Mouse (Mus musculus): ENCODE measurements around the gene Mab21l2. TPM values are rescaled to one million over a fixed set of nuclear protein-coding genes. Genes with fewer than 3 reads are reported as not detected.

Mab21l2 gene
- polyA plus RNA-seq (2014; fragmentation: Nextera tagmentation; extraction: Ambion mirVana), result 228 and 244 TPM in 2 replicates

DNA sequence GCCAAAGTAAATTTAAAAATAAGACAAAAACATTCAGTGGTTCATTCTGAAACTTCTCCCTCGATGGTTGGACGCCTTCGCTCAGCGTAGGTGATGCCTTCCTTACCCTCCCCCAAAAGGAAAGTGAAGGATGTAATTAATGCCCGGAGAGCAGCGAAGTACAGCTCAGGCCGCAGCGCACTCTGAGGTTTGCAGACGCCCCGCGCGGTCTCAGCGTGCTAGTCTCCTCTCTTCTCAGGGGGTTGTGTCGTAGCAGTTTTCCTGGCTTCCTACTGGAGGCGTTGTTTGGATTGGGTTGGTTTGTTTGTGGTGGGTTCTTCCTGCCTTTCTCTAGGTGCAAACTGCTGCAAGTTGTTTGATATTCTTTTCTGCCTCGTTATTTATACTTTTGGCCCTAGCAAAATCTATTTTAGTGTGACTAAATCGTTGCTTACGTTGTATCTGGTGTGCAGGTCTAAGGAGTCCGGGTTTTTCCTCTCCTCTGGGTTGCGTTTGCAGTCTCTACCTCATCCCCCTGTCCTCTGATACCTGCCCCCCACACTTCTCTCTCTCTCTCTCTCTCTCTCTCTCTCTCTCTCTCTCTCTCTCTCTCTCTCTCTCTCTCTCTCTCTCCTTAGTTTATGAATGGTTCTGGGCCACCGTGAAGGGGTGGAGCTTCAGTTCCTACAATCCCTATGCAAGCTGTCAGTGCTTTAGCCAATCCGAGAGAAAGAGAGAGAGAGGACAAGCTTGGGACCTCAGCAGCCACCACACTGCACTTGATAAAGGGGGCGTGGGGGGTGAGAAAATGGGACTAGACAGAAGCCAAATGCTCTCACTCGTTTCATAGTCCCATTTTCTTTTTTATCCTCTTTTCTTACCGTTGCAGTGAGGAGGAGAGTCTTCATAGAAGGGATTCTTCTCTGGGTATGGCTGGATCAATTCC lies at the start of gene Mab21l2:
Mab21l2 (minus strand) TSS at position 539 of the 925 bp plus-strand sequence.
- Histone ChIP-seq H3K4me2 (ENCODE audit: low read depth, severe bottlenecking) (peak within 1 kb of the TSS; percentile 59), H3K9me3 (ENCODE audit: control insufficient read depth, low read length) (no peaks in the 10 kb centered on the region), H3K9ac (ENCODE audit: low read length) (peak within 1 kb of the TSS; percentile 100), H3K27me3 (ENCODE audit: control insufficient read depth, insufficient read depth, low read length) (no peaks in the 10 kb centered on the region), H3K4me3 (ENCODE audit: low read depth, low read length) (peak within 1 kb of the TSS; percentile 77), H3K4me1 (ENCODE audit: control insufficient read depth, insufficient read depth, low read length) (peaks cover 8% of the 10 kb centered on the region; the same call in 1 of the 2 replicates), H3K36me3 (ENCODE audit: control insufficient read depth, insufficient read depth, low read length) (no peaks in the 10 kb centered on the region; the same call in 1 of the 2 replicates), H3K27ac (replicated peaks; ENCODE audit: low read depth, low read length) (peak within 1 kb of the TSS; percentile 100)
- ATAC-seq (ENCODE audit: insufficient number of reproducible peaks, low FRiP score, low TSS enrichment, low read depth) (peak; percentile 86), DNase-seq (ENCODE audit: low spot score) (peak; percentile 86)
- WGBS, result under 1% methylated on average over 25 of the region's 25 CpGs

DNA sequence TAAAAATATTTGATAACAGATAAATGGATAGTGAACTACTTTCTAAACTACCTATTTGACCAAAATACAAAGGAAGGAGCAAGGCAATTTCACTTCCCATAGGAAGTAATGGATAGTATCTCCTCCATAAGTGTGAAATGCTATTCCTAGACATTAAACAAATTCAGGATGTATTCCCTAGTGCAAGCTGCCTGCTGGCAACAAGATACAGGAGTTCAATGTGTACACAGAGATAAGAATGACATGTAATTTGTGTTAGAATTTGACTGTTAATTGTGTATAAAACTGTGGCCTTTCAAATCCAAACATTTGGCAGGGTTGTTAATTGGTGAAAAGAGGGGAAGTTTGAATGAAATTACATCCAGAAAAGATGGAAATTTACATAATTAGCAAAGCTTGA lies 26.9 kb upstream of the Mab21l2 start:
- H3K4me3 ChIP-seq (ENCODE audit: low read depth, low read length), result no peak overlapping the region
- no peak for ATAC-seq (ENCODE audit: insufficient number of reproducible peaks, low FRiP score, low TSS enrichment, low read depth)
- H3K4me2 ChIP-seq (ENCODE audit: low read depth, severe bottlenecking), result no peak overlapping the region
- H3K27me3 ChIP-seq (ENCODE audit: control insufficient read depth, insufficient read depth, low read length), result no peaks in the 10 kb centered on the region
- H3K27ac ChIP-seq (replicated peaks; ENCODE audit: low read depth, low read length), result no peak overlapping the region
- no peaks in the 10 kb centered on the region for H3K9me3 ChIP-seq (ENCODE audit: control insufficient read depth, low read length)
- no peak overlapping the region for H3K9ac ChIP-seq (ENCODE audit: low read length)
- H3K36me3 ChIP-seq (ENCODE audit: control insufficient read depth, insufficient read depth, low read length), result no peaks in the 10 kb centered on the region
- H3K4me1 ChIP-seq (ENCODE audit: control insufficient read depth, insufficient read depth, low read length), result no peaks in the 10 kb centered on the region
- DNase-seq (ENCODE audit: low spot score), result no peak

DNA sequence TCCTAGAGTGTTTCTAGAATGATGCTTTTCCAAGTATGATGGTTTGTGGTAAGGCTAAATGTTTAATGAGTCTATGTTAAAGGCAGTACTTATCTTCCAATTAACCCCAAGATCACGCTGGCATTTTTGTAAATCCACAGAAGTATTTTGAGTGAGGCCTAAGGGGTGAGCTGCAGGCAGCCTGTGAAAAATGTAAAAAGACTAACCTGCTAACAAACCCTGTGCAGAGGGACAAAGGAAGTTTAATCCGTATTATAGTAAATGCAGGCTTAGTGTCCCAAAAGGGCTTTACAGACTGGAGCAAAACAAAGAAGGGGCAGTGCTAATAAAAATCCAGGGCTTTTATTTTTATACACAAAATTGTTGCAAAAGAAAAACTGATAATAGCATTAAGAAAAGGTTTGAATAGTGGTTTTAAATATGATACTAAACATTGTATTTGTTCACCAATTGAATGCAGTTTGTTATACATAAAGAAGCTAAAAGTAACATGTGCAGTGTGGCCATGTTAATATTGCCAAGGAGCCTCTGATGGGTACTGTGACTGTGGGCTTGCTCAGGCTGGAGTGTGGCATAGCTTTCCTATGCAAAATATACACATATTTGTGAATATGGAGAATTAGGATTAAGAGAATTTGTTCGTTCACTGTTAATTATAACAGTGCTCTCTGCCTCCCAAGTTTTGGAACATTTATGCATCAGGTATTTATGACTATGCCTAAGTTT lies 24.3 kb upstream of the Mab21l2 start:
- ATAC-seq (ENCODE audit: insufficient number of reproducible peaks, low FRiP score, low TSS enrichment, low read depth) (no peak), DNase-seq (ENCODE audit: low spot score) (no peak)
- Histone ChIP-seq H3K4me2 (ENCODE audit: low read depth, severe bottlenecking) (no peak overlapping the region), H3K27me3 (ENCODE audit: control insufficient read depth, insufficient read depth, low read length) (no peaks in the 10 kb centered on the region), H3K4me3 (ENCODE audit: low read depth, low read length) (no peak overlapping the region), H3K36me3 (ENCODE audit: control insufficient read depth, insufficient read depth, low read length) (no peaks in the 10 kb centered on the region), H3K4me1 (ENCODE audit: control insufficient read depth, insufficient read depth, low read length) (no peaks in the 10 kb centered on the region), H3K27ac (replicated peaks; ENCODE audit: low read depth, low read length) (no peak overlapping the region), H3K9ac (ENCODE audit: low read length) (no peak overlapping the region), H3K9me3 (ENCODE audit: control insufficient read depth, low read length) (no peaks in the 10 kb centered on the region)
- WGBS, result 58% methylated on average over 3 of the region's 3 CpGs

DNA sequence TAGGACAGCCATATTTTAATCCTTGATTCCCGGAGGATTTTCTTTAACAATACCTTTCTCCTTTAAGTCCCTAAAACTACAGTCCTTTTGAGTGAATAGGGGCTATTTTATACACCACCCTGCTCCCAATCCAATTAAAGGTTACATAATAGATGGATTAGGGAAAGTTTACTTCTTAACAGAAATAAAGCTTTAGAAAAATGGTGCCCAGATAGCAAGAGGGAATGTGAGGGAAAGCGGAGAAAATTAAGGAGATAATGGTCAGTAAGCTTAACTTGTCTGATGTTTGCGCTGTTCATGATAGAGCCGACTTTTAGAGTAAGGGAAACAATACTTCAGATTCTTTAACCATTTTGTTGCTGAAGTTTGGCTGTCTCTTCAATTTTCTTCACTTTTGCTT lies 23.1 kb upstream of the Mab21l2 start:
- H3K4me3 ChIP-seq (ENCODE audit: low read depth, low read length), result no peak overlapping the region
- H3K9me3 ChIP-seq (ENCODE audit: control insufficient read depth, low read length), result no peaks in the 10 kb centered on the region
- H3K27ac ChIP-seq (replicated peaks; ENCODE audit: low read depth, low read length), result no peak overlapping the region
- H3K4me2 ChIP-seq (ENCODE audit: low read depth, severe bottlenecking), result no peak overlapping the region
- H3K36me3 ChIP-seq (ENCODE audit: control insufficient read depth, insufficient read depth, low read length), result no peaks in the 10 kb centered on the region
- no peak for ATAC-seq (ENCODE audit: insufficient number of reproducible peaks, low FRiP score, low TSS enrichment, low read depth)
- WGBS, result 60% methylated on average over 4 of the region's 4 CpGs
- no peak for DNase-seq (ENCODE audit: low spot score)
- no peaks in the 10 kb centered on the region for H3K27me3 ChIP-seq (ENCODE audit: control insufficient read depth, insufficient read depth, low read length)
- H3K9ac ChIP-seq (ENCODE audit: low read length), result no peak overlapping the region
- no peaks in the 10 kb centered on the region for H3K4me1 ChIP-seq (ENCODE audit: control insufficient read depth, insufficient read depth, low read length)

DNA sequence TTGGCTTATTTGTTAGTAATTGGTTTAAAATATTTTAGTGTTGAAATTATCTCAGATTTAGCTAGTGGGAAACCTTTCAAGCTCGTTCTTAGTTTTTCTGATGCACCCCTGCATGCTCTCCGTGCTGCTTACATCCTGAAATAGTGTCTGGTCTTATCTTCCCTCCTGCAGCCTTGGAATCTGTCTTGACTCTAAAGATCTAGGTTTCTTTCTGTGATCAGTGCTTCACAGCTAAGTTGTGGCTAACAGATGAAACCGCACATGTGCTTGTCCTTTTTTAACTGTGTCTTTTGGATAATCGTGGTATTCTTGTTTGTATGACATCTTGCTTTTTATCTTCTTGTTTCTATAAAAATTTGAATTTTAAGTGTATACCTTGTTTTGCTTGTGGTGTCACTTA lies 18.9 kb upstream of the Mab21l2 start:
- DNase-seq (ENCODE audit: low spot score), result no peak
- no peak for ATAC-seq (ENCODE audit: insufficient number of reproducible peaks, low FRiP score, low TSS enrichment, low read depth)
- 75% methylated on average over 4 of the region's 4 CpGs for WGBS
- Histone ChIP-seq H3K4me3 (ENCODE audit: low read depth, low read length) (no peak overlapping the region), H3K4me2 (ENCODE audit: low read depth, severe bottlenecking) (no peak overlapping the region), H3K27me3 (ENCODE audit: control insufficient read depth, insufficient read depth, low read length) (no peaks in the 10 kb centered on the region), H3K9ac (ENCODE audit: low read length) (no peak overlapping the region), H3K36me3 (ENCODE audit: control insufficient read depth, insufficient read depth, low read length) (no peaks in the 10 kb centered on the region), H3K9me3 (ENCODE audit: control insufficient read depth, low read length) (no peaks in the 10 kb centered on the region), H3K4me1 (ENCODE audit: control insufficient read depth, insufficient read depth, low read length) (no peaks in the 10 kb centered on the region), H3K27ac (replicated peaks; ENCODE audit: low read depth, low read length) (no peak overlapping the region)

DNA sequence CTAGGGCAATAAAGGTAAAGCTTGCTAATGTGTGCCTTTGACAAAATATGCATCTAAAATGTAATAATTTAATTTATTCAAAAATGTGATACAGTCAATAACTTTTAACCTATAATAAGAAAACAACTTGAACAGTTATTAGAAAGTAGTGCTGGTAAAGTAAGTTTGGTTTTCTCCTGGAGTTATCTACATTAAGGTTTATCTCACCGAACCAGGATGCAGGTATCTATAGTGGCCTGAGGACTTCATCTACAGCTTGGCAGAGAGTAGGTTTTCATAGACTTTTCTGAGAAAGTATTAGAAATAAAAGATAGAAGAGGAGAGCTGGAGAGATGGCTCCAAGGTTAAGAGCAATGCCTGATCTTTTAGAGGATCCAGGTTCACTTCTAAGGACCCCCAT lies 13.0 kb upstream of the Mab21l2 start:
- Histone ChIP-seq H3K4me2 (ENCODE audit: low read depth, severe bottlenecking) (no peak overlapping the region), H3K9me3 (ENCODE audit: control insufficient read depth, low read length) (no peaks in the 10 kb centered on the region)

DNA sequence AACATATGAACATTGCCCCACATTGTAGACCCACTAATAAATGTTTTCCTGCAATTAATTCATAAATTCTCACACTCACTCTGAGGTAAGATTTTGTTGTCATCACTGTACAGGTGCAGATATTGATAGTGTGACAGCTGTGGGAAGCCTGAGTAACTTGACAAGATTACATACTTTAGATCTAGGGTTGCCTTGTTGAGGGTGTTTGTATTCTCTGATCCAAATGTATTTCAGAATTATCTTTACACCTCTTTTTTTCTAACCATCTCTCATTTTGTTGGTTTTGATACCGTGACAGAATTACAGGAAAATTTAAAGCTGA lies 12.6 kb upstream of the Mab21l2 start:
- ATAC-seq (ENCODE audit: insufficient number of reproducible peaks, low FRiP score, low TSS enrichment, low read depth) (no peak), DNase-seq (ENCODE audit: low spot score) (no peak)
- WGBS, result 96% methylated on average over 1 of the region's 1 CpGs
- no peaks in the 10 kb centered on the region for H3K36me3 ChIP-seq (ENCODE audit: control insufficient read depth, insufficient read depth, low read length)
- H3K27ac ChIP-seq (replicated peaks; ENCODE audit: low read depth, low read length), result no peak overlapping the region
- no peak overlapping the region for H3K4me3 ChIP-seq (ENCODE audit: low read depth, low read length)
- H3K27me3 ChIP-seq (ENCODE audit: control insufficient read depth, insufficient read depth, low read length), result no peaks in the 10 kb centered on the region
- no peak overlapping the region for H3K4me2 ChIP-seq (ENCODE audit: low read depth, severe bottlenecking)
- no peaks in the 10 kb centered on the region for H3K9me3 ChIP-seq (ENCODE audit: control insufficient read depth, low read length)
- peaks cover 7% of the 10 kb centered on the region; the same call in 1 of the 2 replicates for H3K4me1 ChIP-seq (ENCODE audit: control insufficient read depth, insufficient read depth, low read length)
- no peak overlapping the region for H3K9ac ChIP-seq (ENCODE audit: low read length)

More for the DNA sequence above, 13.0 kb upstream of the Mab21l2 start:
- no peaks in the 10 kb centered on the region for H3K36me3 ChIP-seq (ENCODE audit: control insufficient read depth, insufficient read depth, low read length)
- H3K9ac ChIP-seq (ENCODE audit: low read length), result no peak overlapping the region
- no peaks in the 10 kb centered on the region for H3K27me3 ChIP-seq (ENCODE audit: control insufficient read depth, insufficient read depth, low read length)
- H3K4me3 ChIP-seq (ENCODE audit: low read depth, low read length), result no peak overlapping the region
- H3K4me1 ChIP-seq (ENCODE audit: control insufficient read depth, insufficient read depth, low read length), result peaks cover 7% of the 10 kb centered on the region; the same call in 1 of the 2 replicates
- no peak overlapping the region for H3K27ac ChIP-seq (replicated peaks; ENCODE audit: low read depth, low read length)
- WGBS, result 94% methylated on average over 1 of the region's 1 CpGs
- no peak for ATAC-seq (ENCODE audit: insufficient number of reproducible peaks, low FRiP score, low TSS enrichment, low read depth)
- no peak for DNase-seq (ENCODE audit: low spot score)

DNA sequence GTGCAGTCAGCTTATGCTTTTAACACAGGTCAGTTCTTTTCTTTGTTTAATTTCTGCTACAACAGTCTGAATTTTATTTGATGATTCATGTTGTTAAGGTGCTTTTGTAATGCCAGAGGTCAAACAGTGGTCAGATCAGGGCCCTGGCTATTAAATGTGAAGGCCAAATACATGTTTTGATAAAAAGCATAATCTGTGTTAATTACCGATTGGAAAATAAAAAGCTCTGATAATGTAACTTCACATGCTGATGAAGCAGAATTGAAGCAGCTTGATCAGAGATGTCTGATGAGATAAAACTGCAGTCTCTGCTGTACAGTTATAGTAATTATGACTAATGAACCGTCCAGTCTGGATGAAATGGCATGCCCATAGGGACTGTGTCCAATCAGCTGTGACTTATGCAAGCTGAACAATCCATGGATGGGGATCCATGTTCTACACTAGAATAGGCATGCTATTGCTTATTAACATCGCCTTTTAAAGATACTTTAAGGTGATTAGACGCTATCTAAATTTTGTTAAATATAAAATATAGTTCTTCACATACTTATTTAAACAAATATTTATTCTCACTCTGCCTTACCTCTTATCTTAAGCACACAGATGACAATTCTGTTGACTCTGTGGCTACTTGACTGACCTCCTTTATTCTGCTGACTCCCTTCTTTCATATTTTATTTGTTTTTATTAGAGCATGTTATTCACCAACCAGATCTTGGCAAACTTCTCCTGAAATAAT lies 12.0 kb upstream of the Mab21l2 start:
- 89% methylated on average over 4 of the region's 4 CpGs for WGBS
- no peaks in the 10 kb centered on the region for H3K36me3 ChIP-seq (ENCODE audit: control insufficient read depth, insufficient read depth, low read length)
- no peak overlapping the region for H3K27ac ChIP-seq (replicated peaks; ENCODE audit: low read depth, low read length)
- H3K4me1 ChIP-seq (ENCODE audit: control insufficient read depth, insufficient read depth, low read length), result peaks cover 7% of the 10 kb centered on the region; the same call in 1 of the 2 replicates
- no peak overlapping the region for H3K9ac ChIP-seq (ENCODE audit: low read length)
- H3K4me2 ChIP-seq (ENCODE audit: low read depth, severe bottlenecking), result no peak overlapping the region
- H3K4me3 ChIP-seq (ENCODE audit: low read depth, low read length), result no peak overlapping the region
- no peaks in the 10 kb centered on the region for H3K27me3 ChIP-seq (ENCODE audit: control insufficient read depth, insufficient read depth, low read length)
- no peak for ATAC-seq (ENCODE audit: insufficient number of reproducible peaks, low FRiP score, low TSS enrichment, low read depth)
- no peaks in the 10 kb centered on the region for H3K9me3 ChIP-seq (ENCODE audit: control insufficient read depth, low read length)
- DNase-seq (ENCODE audit: low spot score), result no peak

Data from limb, embryonic 11.5 days (tissue).